Mouse (Mus musculus): ENCODE measurements around the gene Gtpbp2. TPM values are rescaled to one million over a fixed set of nuclear protein-coding genes. Genes with fewer than 3 reads are reported as not detected.

Gtpbp2 gene
- total RNA-seq, 2 experiments from 2014 or later, result 86.6 to 101 TPM

GRCm38 (mm10) chr17:46170538-46170937 lies 9.7 kb downstream of the Gtpbp2 start:
- intact Hi-C loops (cut with DNase I), result no loop called here

GRCm38 (mm10) chr17:46182273-46182672 lies 21.4 kb downstream of the Gtpbp2 start:
- DNase-seq (ENCODE audit: extremely low spot score in 1 of 2, low spot score in 2 of 2), result no peak
- intact Hi-C loops (cut with DNase I), result no loop called here

More at GRCm38 (mm10) chr17:46170538-46170937, 9.7 kb downstream of the Gtpbp2 start:
- peak in 1 of 2 experiments; percentile 32 for DNase-seq (ENCODE audit: extremely low spot score in 1 of 2, low spot score in 2 of 2)

GRCm38 (mm10) chr17:46188829-46189228 lies 28.0 kb downstream of the Gtpbp2 start:
- no peak for DNase-seq (ENCODE audit: extremely low spot score in 1 of 2, low spot score in 2 of 2)
- intact Hi-C loops (cut with DNase I), result no loop called here

- DNase-seq (ENCODE audit: extremely low spot score in 1 of 2, low spot score in 2 of 2), result no peak
- intact Hi-C loops (cut with DNase I), result no loop called here
Observed at GRCm38 (mm10) chr17:46201151-46201550, 40.3 kb downstream of the Gtpbp2 start.

GRCm38 (mm10) chr17:46202421-46203071 lies 41.7 kb downstream of the Gtpbp2 start, which contains the start of the genes Polh and Xpo5:
Polh (minus strand) TSS chr17:46202645.
Xpo5 (plus strand) TSS chr17:46202782.
- intact Hi-C loops (cut with DNase I), result no loop called here
- DNase-seq (ENCODE audit: extremely low spot score in 1 of 2, low spot score in 2 of 2), result peak; percentile 87 to 95

- peak; percentile 7 to 63 for DNase-seq (ENCODE audit: extremely low spot score in 1 of 2, low spot score in 2 of 2)
- intact Hi-C loops (cut with DNase I), result no loop called here
Observed at GRCm38 (mm10) chr17:46203078-46203477, 42.2 kb downstream of the Gtpbp2 start.

GRCm38 (mm10) chr17:46206676-46207075 lies 45.8 kb downstream of the Gtpbp2 start:
- no peak for DNase-seq (ENCODE audit: extremely low spot score in 1 of 2, low spot score in 2 of 2)
- intact Hi-C loops (cut with DNase I), result no loop called here

GRCm38 (mm10) chr17:46210550-46210949 lies 49.7 kb downstream of the Gtpbp2 start:
- DNase-seq (ENCODE audit: extremely low spot score in 1 of 2, low spot score in 2 of 2), result no peak
- intact Hi-C loops (cut with DNase I), result no loop called here

Other genes starting within 250 kb of the Gtpbp2 start
- 10 to 100 TPM; 73.6 to 82.9 TPM for gene Vegfa, start 128.7 kb upstream of the Gtpbp2 start, total RNA-seq (2021)
- 10 to 100 TPM; 79.9 to 83.9 TPM for gene Mrps18a, start 50.0 kb upstream of the Gtpbp2 start, total RNA-seq (2021)
- 10 to 100 TPM; 33.0 to 34.8 TPM for gene Rsph9, start 16.8 kb upstream of the Gtpbp2 start, total RNA-seq (2021)
- gene Mad2l1bp, start 7.5 kb upstream of the Gtpbp2 start, total RNA-seq (2021), result 10 to 100 TPM; 13.2 to 15.3 TPM
- 1 to 10 TPM; 6.3 to 7.8 TPM for gene Polh, start 41.6 kb downstream of the Gtpbp2 start, total RNA-seq (2021)
- 10 to 100 TPM; 40.0 to 41.9 TPM for gene Xpo5, start 41.8 kb downstream of the Gtpbp2 start, total RNA-seq (2021)
- 10 to 100 TPM; 38.3 to 42.7 TPM for gene Polr1c, start 87.0 kb downstream of the Gtpbp2 start, total RNA-seq (2021)
- gene Yipf3, start 87.0 kb downstream of the Gtpbp2 start, total RNA-seq (2021), result 10 to 100 TPM; 73.6 to 83.9 TPM
- gene Lrrc73, start 92.5 kb downstream of the Gtpbp2 start, total RNA-seq (2021), result 100 to 1,000 TPM; 101 to 103 TPM
- 10 to 100 TPM; 33.2 to 37.8 TPM for gene Tjap1, start 122.0 kb downstream of the Gtpbp2 start, total RNA-seq (2021)
- 10 to 100 TPM; 52.1 to 52.5 TPM for gene Dlk2, start 136.4 kb downstream of the Gtpbp2 start, total RNA-seq (2021)
- gene Abcc10, start 167.3 kb downstream of the Gtpbp2 start, total RNA-seq (2021), result 1 to 10 TPM; 8.1 to 8.7 TPM
- gene Zfp318, start 222.7 kb downstream of the Gtpbp2 start, total RNA-seq (2021), result 10 to 100 TPM; 78.2 to 79.2 TPM